Mouse (Mus musculus) cerebellum, postnatal 36 days (tissue): ENCODE measurements at regions not wholly inside any gene's neighbourhood (a gene's known extent, or its start where the extent isn't known, plus 50 kb on each side); places are given as distances from the start of the nearest gene placed in this dataset.
A peak's percentile ranks its signal among the peaks of the same experiment; 100 is the strongest.

Experiments
- DNase-seq, 2 experiments: peaks; one replicate each; pipeline ENCODE4 v3.0.0; 2021 to 2022; ENCODE audit warnings: mixed read lengths in 2 of 2

DNA sequence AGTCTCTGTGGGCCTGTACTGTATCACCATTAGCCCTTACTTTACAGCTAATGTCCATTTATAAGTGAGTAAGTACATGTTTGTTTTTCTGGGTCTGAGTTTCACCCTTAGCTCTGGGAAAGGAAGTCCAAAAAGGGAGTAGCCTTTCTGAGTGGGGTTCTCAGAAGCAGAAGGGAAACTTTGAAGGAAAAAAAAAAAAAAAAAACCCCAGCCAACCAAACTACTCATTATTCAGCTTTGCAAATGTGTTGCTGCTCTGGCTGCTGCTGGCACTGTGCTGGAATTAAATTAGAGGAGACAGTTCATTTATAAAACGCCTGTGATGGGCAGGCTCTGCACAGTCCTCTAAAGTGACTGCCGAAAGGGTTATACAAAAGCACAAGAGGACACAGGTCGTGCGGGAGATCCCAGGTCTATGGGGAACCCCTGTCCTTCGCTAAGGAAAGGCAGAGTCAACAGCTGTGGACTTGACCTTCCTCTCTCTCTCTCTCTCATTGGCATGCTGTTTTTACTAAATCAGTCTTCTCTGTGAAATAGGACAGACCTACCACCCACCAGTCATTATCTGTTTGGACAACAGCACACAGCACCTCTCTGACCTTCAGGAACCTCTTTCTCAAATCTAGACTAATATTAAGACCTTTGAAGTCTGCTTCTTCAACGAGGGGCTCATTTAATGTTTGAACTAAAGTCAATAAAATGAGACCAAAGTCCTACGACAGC is 165.4 kb downstream of the Cd47 start:
- DNase-seq, result no peak

DNA sequence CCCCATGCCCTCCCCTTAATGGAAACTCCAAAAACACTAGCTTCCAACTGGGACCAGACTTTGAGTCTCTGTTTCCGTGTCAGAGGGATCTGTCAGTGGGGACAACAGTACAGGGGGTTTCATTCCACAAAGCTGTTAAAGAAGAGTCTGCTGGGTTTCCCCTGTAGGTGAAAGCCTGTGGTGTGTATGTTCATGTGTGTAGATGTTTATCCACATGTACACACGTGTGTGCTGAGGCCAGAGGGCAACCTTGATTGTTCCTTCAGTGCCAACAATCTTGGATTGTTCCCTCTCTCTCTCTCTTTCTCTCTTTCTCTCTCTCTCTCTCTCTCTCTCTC is 165.9 kb downstream of the Cd47 start:
- DNase-seq, result no peak

DNA sequence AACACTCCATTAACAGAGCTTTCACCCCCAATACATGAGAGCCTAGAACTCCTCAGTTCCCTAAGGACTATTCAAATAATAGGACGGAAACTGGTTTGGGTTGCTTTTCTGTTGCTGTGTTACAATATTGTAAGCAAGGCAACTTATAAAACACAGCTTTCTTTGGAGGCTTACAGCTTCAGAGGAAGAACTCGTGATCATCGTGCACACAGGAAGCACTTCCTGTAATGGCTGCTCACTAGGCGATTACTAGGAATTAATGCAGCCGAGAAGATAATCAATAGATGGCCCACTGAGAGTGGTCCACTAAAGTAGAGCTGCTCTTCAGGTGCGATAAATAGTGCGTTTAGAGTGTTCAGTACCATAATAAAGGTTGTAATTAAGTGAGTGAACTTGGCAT is 166.8 kb downstream of the Cd47 start:
- DNase-seq, result no peak

DNA sequence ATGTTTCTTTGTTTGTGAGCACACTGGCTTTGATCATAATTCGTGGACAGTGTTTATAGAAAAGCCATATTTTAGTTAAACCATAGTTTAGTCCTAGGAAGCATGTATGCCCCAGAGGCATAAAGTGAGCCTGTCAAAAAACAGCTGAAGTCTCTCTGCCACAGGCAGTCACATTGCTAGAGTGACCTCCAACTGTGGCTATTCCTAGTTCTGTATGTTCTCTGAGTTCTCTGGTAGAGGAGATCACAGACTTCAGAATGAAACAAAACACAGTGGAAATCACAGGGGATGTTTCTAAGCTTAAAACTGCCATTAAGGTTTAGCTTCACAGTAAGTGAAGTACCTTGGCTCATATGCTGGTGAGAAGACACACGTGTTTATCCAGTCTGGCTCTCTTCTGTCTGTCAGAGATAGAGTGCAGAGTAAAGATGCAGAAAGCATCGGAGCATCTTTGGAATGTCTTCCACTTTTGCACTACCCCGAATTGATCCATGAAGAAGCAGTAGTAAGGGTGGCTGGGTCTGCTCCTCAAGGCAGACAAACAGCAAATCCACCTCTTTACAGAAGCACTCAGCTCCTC is 168.0 kb downstream of the Cd47 start:
- no peak for DNase-seq

DNA sequence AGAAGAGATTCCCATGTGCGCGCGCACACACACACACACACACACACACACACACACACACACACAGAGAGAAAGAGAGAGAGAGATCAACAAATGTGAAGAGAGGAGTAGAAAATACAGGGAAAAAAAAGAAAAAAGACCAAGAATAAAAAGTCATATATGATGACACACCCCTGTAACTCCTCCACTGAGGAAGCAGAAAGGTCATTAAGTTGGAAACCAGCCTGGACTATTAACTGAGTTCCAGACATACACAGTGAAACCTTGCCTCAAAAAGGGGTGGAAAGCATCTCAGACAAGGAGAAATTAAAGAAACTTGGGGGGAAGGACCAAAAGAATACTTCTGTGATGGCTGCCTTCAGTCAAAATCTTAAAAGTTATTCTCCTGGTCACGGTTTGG is 168.7 kb downstream of the Cd47 start:
- no peak for DNase-seq

DNA sequence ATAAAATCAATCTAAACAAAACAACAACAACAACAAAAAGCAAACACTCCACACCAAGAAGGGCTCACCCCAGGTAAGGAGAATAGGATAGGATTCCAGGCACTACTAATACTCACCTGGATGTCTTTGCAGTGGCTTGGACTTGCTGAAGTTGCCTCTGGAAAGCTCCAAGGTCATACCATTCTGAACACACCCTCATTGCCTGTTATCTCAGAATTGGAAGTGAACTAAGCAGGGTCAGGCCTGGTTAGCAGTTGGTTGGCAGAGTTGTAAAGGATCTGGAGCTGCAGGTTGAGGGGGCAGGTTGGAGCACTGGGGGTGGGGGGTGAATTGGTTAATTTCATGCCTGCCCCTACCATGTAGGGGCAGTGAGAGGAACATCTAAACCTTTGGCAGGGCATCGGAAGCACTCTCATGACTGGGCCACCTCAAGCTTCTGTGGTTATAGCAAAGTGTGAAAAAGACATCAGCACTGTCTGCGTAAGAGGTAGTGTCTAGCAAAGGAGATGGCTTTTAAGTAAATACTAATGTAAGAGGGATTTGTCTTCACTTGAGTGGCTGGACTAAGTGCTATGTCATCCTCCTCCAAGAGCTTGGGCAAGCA is 169.5 kb downstream of the Cd47 start:
- no peak for DNase-seq

DNA sequence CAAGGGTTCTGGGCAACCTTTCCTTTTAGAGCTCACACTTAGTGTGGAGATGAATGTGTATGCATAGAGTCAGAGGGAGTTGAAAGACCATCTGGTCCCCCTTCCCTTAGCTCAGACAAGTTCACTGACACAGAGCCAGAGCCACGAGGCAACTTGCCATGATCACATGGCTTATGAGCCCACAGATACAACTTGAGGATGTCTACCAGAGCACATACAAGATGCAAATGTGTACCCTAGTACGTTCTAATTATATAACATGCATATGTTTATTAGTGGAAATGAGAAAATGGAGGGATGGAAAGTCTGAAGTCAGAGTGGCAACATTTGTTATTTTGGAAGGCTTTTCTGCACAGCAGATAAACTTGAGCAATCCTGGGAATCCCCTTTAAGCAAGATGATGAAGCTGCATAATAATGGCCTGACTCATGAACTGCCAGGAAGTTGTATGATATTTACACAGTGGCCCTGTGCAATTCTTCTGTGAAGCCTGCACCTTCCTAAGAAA is 170.0 kb downstream of the Cd47 start:
- DNase-seq, result peak in 1 of 2 experiments; percentile 18

DNA sequence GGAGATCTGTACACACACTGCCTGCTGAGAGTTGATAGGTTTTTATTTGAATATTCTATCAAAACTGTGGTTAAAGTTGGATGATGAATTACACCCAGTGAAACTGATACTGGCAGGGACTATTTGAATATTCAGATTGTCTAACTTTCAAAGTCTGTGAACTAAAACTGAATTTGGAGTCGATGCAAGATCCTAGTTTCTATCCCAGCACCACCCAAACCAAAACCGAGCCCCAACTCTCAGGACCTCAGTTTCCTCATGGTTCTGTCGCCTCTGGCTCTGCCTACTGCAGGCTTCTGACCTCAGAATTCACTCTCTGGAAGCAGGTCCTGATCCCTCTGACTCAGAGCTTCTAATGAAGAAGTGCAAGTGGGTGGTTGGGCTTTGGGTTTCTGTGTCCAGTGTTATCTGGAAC is 170.8 kb downstream of the Cd47 start:
- no peak for DNase-seq

DNA sequence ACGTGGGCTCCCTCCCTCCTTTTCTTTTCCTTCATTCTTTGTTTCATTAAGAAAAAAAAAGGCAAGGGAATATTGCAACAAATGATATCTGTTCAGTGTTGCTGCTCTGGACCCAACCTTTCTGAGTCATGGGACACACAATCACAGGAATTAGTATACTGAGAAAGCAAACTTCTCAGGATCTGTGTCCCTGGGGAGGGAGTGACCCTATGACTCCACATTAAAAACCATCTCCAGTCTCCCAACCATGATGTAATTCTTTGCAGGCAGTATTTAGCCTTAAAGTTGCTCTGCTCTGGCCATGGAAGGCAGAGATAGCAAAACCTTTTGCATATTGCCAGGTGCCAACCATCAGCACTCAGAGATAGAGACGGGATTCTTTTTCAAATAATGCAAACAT is 176.9 kb downstream of the Cd47 start:
- DNase-seq, result no peak

DNA sequence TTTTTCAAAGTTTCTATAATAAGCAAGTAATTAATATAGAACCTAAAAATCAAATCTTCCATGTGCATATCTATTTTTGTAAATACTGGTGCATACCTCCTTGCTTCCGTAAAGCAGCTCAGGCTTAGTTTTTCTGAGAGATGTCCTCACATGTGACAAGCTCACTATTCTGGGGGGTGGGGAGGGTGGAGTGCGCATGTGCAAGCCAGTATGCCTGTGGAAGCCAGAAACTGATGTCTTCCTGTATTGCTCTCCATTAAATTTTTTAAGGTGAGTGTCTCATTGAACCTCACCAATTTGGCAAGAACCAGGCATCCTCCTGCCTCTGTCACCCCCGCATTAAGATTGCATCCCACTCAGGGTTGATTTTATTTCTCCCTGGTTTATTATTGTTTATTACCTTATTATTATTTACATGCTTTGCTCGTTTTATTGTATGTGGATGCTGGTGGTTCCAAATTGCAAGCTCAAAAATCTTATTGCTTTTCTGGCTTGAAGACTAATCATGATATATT is 179.2 kb downstream of the Cd47 start:
- DNase-seq, result peak; percentile 51 to 57

DNA sequence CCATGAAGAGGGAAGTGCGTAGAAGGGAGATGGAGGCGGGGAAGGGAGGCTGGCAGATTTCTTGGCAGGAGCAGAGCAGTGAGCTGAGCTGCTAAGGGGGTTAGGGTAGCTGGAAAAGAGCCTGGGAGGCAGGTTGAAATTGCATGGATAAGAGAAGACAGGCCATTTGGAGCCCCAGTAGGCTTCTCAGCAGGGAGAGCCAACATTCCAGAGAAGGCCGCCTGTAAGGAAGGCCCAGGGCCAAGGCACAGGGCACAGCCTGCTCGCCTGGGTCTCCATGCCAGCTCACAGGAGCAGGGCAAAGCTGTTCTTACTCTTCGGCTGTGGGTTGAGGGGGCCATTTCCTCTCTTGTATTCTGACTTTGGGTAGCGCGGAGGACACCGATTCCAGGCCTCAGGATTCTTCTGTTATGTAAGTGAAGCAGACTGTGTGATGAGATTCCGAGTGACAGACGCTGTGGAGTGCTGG is 179.9 kb downstream of the Cd47 start:
- peak; percentile 93 to 95 for DNase-seq

DNA sequence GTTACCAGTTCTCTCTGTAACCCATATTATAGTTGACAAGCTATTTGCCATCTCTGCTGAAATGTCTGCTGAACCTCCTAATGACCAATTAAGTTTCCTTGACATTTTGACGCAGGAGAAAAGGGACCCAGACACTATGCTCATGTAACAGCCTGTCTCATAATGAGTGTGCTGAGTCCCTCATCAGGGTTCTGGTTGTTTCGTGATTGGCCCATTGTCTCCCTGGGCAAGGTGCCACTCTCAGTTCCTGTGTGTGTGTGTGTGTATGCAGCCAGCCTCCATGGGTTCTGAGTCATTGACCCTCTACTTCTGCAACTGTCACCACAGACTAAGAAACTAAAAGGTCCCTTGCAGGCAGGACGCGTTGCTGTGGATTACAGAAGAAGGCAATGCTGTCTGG is 181.8 kb downstream of the Cd47 start:
- DNase-seq, result peak; percentile 35 to 42

DNA sequence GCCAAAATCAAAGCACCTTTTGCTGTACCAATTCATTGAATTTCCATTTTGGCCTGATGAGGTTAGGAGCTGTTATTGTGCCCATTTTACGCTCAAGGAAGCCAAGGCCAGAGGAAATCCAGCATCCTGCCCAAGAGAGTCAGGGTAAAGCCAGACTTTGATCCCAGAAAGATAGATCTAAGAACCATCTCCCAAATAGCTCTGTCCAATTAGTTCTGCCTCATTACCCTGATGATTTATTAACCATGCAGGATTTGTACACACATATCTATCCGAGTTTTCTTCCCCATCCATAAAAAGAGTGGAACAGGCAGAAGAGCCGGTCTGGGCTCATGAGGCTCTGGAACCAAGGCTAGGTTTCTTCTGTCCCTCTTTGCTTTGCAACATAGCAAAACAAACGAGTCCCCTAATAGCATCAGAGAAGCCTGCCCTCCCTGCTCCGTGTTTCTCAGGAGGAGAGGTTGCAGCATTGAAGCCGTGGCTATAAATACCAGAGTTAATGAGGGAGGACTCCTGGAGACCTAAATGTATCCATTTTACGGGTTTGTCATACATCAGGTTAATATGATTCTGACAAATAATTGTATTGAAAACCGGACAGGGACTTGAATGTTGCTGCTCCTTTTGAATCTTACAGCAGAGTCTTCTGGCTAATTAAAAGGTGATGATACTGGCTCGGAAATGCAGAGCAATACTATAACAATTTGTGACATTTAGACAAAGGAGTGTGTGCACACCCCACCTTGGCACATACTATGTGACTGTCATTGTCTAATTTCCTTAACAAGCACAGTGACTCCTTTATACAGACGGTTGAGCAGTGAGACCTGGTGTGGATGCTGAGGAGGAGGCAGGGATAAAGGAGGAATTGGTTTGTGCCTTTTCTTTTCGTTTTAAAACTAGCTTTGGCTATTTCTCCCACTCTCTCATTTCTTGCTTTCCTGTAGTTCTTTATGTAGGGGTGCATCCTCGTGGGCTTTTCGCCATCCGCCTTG is 185.0 kb downstream of the Cd47 start:
- no peak for DNase-seq

DNA sequence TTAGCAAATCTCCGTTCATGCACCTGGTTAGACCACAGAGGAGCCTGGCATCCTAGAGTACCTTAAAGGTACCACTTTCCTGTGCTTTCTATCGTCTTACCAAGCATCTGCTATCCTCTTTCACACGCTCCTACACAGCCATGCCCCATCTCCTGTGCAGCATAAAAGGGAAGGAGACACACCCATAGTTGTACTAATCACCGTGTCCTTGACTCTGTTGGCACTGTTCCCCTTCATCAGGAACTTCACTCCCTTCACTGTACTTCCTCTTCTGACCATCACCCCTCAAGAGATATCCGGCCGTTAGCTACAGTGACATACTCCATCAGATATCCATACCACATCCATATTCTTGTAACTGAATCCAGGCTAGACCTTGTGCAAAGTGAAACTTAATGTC is 186.6 kb downstream of the Cd47 start:
- DNase-seq, result no peak

DNA sequence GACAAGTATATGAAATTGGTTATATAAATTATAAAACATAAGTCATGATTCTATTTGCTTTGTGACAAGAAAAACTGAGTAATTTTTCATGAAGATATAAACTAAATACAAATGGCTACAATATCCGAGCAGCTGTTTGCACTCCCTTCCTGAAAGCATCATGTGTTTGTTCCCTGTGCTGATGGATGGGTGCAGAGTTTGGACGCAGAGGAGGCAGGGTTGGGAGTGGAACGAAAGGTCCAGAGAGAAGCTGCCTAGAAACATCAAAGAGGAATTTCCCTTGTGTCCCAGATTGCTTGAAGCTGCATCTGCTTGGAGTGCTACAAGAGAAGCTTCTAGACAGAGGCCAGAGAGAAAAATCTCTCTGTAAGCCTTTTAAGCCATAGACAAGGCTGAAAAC is 195.5 kb downstream of the Cd47 start:
- DNase-seq, result no peak

DNA sequence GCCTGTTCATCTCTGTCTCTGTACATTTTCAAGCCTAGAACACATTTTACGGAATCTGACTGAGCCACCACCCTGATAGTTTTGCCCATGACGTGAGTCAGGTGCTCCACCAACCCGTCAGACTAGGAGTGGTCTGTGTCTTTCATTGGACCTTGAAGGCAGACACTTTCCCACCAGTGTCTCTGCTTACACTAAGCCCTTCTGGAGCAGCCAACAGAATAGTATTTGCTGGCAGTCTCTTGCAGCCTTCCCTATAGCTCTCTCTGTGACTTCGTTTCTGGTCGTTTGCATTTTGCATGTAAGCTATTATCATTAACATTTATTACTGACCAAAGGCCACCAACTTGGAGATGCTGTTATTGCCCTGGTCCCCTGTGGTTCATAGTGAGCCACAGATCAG is 196.3 kb downstream of the Cd47 start:
- DNase-seq, result no peak

DNA sequence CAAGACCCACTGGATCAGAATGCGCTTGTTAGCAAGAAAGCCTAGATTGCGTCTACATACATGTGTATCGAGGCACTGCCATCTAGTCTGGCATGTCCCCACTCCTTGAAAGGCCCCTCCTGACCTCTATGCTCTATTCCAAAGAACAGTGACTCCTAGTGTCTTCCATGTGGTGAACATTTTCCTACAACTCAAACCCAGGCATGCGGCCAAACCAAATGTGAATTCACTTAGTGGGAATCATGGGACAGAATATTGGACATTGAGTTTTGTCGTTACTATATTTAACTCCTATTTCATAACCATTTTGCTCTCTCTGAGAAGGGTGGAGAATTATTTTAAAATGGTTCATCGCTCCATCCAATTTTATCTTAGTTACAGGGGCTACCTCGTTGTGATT is 196.7 kb downstream of the Cd47 start:
- DNase-seq, result no peak

DNA sequence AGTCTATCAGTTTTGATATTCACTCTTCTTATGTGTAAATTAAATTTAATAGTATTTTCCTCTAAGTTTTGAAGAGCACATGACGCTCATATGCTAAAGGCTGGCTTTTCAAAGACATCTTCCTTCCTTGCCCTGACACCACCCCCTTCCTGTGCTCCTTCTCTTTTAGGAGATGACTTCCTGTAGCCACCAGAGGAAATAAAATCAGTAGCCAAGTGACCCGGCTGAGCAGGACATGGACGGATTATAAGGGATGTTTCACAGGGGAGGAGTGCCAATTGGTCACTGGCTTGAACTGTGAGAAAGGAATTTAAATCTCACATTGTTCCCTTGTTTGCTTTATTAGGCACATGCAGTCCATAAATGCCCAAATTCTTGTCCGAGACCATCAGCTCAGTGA is 200.5 kb downstream of the Cd47 start:
- DNase-seq, result no peak

DNA sequence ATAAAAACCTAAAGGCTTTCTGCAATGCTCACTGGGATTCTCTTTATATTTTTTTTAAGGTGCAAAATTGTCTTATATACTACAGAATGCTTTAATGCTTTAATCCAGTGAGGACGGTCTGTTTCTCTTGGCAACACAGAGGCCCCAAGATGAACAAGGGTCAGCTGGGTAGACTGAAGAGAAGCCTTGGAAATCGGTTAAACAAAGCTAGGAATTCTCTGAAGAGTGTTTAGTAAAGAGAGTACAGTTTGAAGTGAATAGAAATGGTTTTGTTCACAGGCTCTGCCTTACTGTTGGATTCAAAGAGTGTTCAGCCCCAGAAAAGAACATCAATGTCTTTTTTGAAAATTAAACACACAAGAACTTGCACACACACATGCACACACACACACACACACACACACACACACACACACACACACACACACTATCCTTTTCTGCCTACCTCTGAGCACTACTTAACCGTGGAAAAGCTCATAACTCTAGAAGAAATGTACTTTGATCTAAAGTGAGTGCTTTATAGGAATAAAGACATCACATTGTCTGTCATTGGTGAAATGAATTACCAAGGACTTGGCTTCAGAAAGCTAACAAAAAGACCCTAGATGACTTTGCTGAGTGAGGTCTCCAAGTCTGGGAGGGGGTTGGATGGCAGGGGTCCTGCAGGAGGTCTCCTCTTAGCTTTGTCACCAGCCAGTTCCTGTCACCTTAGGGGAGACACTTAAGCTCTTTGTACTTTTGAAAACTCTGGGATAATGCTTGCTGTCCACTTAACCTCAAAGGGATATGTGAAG is 201.5 kb downstream of the Cd47 start:
- DNase-seq, result no peak

DNA sequence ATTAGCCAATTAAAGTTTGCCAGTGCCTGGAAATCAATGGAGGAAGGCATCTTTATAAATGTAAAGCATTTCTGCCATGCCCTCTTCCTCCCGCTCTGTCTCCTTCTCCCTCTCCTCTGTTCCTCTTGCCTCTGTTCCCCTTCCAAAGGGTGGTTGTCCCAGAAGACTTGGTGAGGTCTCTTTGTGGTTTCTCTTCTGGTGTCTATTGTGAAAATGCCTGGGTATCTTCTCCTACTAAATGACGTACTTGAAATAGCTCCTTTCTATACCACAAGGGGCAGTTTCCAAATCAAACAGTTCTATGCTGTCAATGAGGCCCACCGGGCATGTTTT is 202.1 kb downstream of the Cd47 start:
- no peak for DNase-seq

DNA sequence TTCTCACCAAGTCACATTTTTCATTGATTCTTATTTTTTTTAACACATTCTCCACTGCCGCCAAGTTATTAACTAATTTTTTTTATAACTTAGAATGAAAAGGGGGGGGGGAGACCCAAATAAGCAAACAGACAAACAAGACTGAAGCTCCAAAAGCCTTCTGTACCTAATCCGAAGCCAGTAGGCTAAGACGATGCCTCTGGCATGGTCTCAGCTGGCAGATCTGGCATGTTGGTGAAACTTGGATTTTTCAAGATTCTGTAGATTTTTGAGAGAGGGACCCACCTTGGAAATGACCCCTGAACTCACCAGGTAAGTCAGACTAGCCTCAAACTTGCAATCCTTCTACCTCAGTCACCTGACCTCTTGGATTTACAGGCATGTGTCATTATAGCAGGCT is 208.7 kb downstream of the Cd47 start:
- peak in 1 of 2 experiments; percentile 10 for DNase-seq

DNA sequence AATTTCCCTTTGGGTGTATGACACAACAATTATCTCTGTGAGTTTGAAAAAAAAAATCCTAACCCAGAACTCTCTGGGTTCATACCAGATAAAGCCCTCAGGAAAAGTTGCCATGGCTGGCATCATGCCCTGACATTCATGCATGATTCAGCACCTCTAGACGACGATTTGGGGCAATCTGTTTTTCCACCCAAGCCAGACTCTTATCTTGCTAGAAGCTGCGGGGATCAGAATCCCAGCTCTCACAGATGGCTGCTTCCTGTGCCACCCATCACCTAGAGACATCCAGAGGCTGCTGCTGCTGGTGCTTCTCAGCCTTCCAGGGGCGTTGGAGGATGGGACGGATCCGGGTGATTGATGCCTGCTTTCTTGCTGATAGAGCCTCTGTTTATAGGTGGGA is 209.2 kb downstream of the Cd47 start:
- peak; percentile 76 to 80 for DNase-seq
